Mouse (Mus musculus): ENCODE measurements around the gene Arih1.
"Not testable (repeated sequence)": the region's sequence is repeated elsewhere in the genome, so short reads cannot be mapped to it uniquely, and the experiment has no call there.

GRCm38 (mm10) chr9:59360487-59360886, 125.9 kb downstream of the Arih1 start:
- TF ChIP-seq POLR2A (IDR thresholded peaks at IDR 0.05; ENCODE audit: insufficient read length, low read depth); MAX (IDR thresholded peaks at IDR 0.05; ENCODE audit: low read depth); MYOD1 (IDR thresholded peaks at IDR 0.05; ENCODE audit: control insufficient read depth in 1 of 3, insufficient read length in 2 of 3, low read depth in 2 of 3); SRF (IDR thresholded peaks at IDR 0.05; ENCODE audit: control insufficient read depth, insufficient read length, low read depth); TCF12 (IDR thresholded peaks at IDR 0.05; ENCODE audit: insufficient read depth, poor library complexity, severe bottlenecking); USF1 (IDR thresholded peaks at IDR 0.05; ENCODE audit: low read depth); POLR2AphosphoS2 (IDR thresholded peaks at IDR 0.05; ENCODE audit: insufficient read length, low read depth); REST (IDR thresholded peaks at IDR 0.05; ENCODE audit: insufficient read depth, insufficient read length): not testable (repeated sequence)

Measured in myocyte (in vitro differentiated cells).